Mouse (Mus musculus) heart, embryonic 14.5 days (tissue): ENCODE data around the gene Ccdc153. TPM values are rescaled to one million over a fixed set of nuclear protein-coding genes. Genes with fewer than 3 reads are reported as not detected.

Experiments used
- ATAC-seq: fragments of 200-750 bp; cut with Nextera tagmentation; 2 replicates; pipeline ENCODE4 v1.8.0; 2017; ENCODE audit warnings: low read depth, moderate TSS enrichment; ENCODE audit not compliant: insufficient number of reproducible peaks, insufficient read depth, low FRiP score
- H3K27ac ChIP-seq, 2 experiments: fragments of 200-500 bp in 1 of 2; fragments of 300-500 bp in 1 of 2; sonication (generic) in 1 of 2; replicated peaks in 1 of 2; 2 replicates each; pipeline ENCODE4 v1.5.1; 2012 to 2014; ENCODE audit warnings: low read depth in 2 of 2, low read length in 2 of 2, control low read depth in 1 of 2, mild to moderate bottlenecking in 1 of 2, mixed read lengths in 1 of 2; ENCODE audit not compliant: control insufficient read depth in 1 of 2, insufficient read depth in 1 of 2
- H3K27me3 ChIP-seq: fragments of 300-500 bp; sonication (generic); 2 replicates; pipeline ENCODE4 v1.6.1; 2014; ENCODE audit warnings: mild to moderate bottlenecking, low read length, control low read depth; ENCODE audit not compliant: control insufficient read depth, insufficient read depth
- H3K36me3 ChIP-seq: fragments of 300-500 bp; sonication (generic); 2 replicates; pipeline ENCODE4 v1.6.1; 2014; ENCODE audit warnings: mild to moderate bottlenecking, control low read depth, low read length, mixed read lengths; ENCODE audit not compliant: control insufficient read depth, insufficient read depth
- H3K4me1 ChIP-seq, 2 experiments: fragments of 200-500 bp in 1 of 2; fragments of 300-500 bp in 1 of 2; sonication (generic) in 1 of 2; 2 replicates each; pipeline ENCODE4 v1.6.1; 2012 to 2014; ENCODE audit warnings: low read length in 2 of 2, control low read depth in 1 of 2, mixed read lengths in 1 of 2; ENCODE audit not compliant: control insufficient read depth in 2 of 2, insufficient read depth in 2 of 2
- H3K4me2 ChIP-seq: fragments of 300-500 bp; sonication (generic); 2 replicates; pipeline ENCODE4 v1.6.1; 2014; ENCODE audit warnings: mild to moderate bottlenecking, low read length
- H3K4me3 ChIP-seq, 2 experiments: fragments of 200-500 bp in 1 of 2; fragments of 300-500 bp in 1 of 2; sonication (generic) in 1 of 2; 2 replicates each; pipeline ENCODE4 v1.5.1; 2012 to 2014; ENCODE audit warnings: low read length in 2 of 2, mild to moderate bottlenecking in 2 of 2, control low read depth in 1 of 2, low read depth in 1 of 2, moderate library complexity in 1 of 2; ENCODE audit not compliant: control insufficient read depth in 1 of 2, insufficient read depth in 1 of 2
- H3K9ac ChIP-seq: fragments of 300-500 bp; sonication (generic); 2 replicates; pipeline ENCODE4 v1.6.1; 2014; ENCODE audit warnings: mild to moderate bottlenecking, low read length
- H3K9me3 ChIP-seq: fragments of 300-500 bp; sonication (generic); 2 replicates; pipeline ENCODE4 v1.6.1; 2016; ENCODE audit warnings: low read length, control low read depth; ENCODE audit not compliant: control insufficient read depth
- WGBS: fragments of 180-500 bp; shearing (Covaris S2); extraction: QIAGEN DNeasy Blood & Tissue Kit; methylation state at CpG from one replicate; pipeline ENCODE4 v1.1.7; 2014; 5-methylcytosine and 5-hydroxymethylcytosine counted together
- polyA plus RNA-seq: library from polyadenylated mRNA; unstranded; fragments of >200 nt; fragmentation: Nextera tagmentation; extraction: Ambion mirVana; gene quantifications from 2 replicates; pipeline ENCODE4 v1.2.1, GENCODE M21; 2014

The Ccdc153 gene
- polyA plus RNA-seq, 1 experiment from 2014 or later, result not detected

GRCm38 (mm10) chr9:44200458-44200857 lies 40.0 kb upstream of the Ccdc153 start:
- Histone ChIP-seq H3K36me3 (peaks cover 47% of the 10 kb centered on the region), H3K9ac (no peak overlapping the region), H3K4me1 (no peaks in the 10 kb centered on the region), H3K4me2 (no peak overlapping the region), H3K27me3 (no peaks in the 10 kb centered on the region), H3K4me3 (no peak overlapping the region), H3K9me3 (no peaks in the 10 kb centered on the region), H3K27ac (no peak overlapping the region)
- 71% methylated on average over 3 of the region's 3 CpGs for WGBS
- no peak for ATAC-seq

- Histone ChIP-seq H3K36me3 (0 out of 2 replicates have a peak, but pooled peaks cover 3% of the 10 kb centered on the region), H3K27me3 (no peaks in the 10 kb centered on the region), H3K4me1 (no peaks in the 10 kb centered on the region), H3K9me3 (0 out of 2 replicates have a peak, but pooled peaks cover 5% of the 10 kb centered on the region), H3K27ac (no peak overlapping the region), H3K9ac (no peak overlapping the region), H3K4me3 (no peak overlapping the region), H3K4me2 (no peak overlapping the region)
- ATAC-seq, result no peak
- 91% methylated on average over 2 of the region's 2 CpGs for WGBS
Observed at GRCm38 (mm10) chr9:44207840-44208239, 32.6 kb upstream of the Ccdc153 start.

- Histone ChIP-seq H3K9ac (no peak overlapping the region), H3K27me3 (no peaks in the 10 kb centered on the region), H3K9me3 (0 out of 2 replicates have a peak, but pooled peaks cover 5% of the 10 kb centered on the region), H3K27ac (no peak overlapping the region), H3K36me3 (0 out of 2 replicates have a peak, but pooled peaks cover under 1% of the 10 kb centered on the region), H3K4me2 (no peak overlapping the region), H3K4me3 (no peak overlapping the region), H3K4me1 (no peaks in the 10 kb centered on the region)
- 92% methylated on average over 4 of the region's 4 CpGs for WGBS
- no peak for ATAC-seq
Observed at GRCm38 (mm10) chr9:44209416-44209815, 31.1 kb upstream of the Ccdc153 start.

- H3K27me3 ChIP-seq, result no peaks in the 10 kb centered on the region
- WGBS, result 91% methylated on average over 4 of the region's 4 CpGs
- H3K4me2 ChIP-seq, result no peak overlapping the region
- no peak overlapping the region for H3K4me3 ChIP-seq
- no peaks in the 10 kb centered on the region for H3K36me3 ChIP-seq
- H3K27ac ChIP-seq, result no peak overlapping the region
- H3K4me1 ChIP-seq, result no peaks in the 10 kb centered on the region
- H3K9ac ChIP-seq, result no peak overlapping the region
- ATAC-seq, result no peak
- H3K9me3 ChIP-seq, result 0 out of 2 replicates have a peak, but pooled peaks cover 5% of the 10 kb centered on the region
Observed at GRCm38 (mm10) chr9:44212406-44212805, 28.1 kb upstream of the Ccdc153 start.

GRCm38 (mm10) chr9:44213538-44213937 lies 26.9 kb upstream of the Ccdc153 start:
- no peak for ATAC-seq
- WGBS, result 96% methylated on average over 14 of the region's 14 CpGs

GRCm38 (mm10) chr9:44225993-44226392 lies 14.5 kb upstream of the Ccdc153 start:
- H3K27me3 ChIP-seq, result no peaks in the 10 kb centered on the region
- no peaks in the 10 kb centered on the region for H3K9me3 ChIP-seq
- H3K9ac ChIP-seq, result no peak overlapping the region
- no peak overlapping the region for H3K4me2 ChIP-seq
- H3K36me3 ChIP-seq, result 0 out of 2 replicates have a peak, but pooled peaks cover 6% of the 10 kb centered on the region
- no peak overlapping the region for H3K27ac ChIP-seq
- 31% methylated on average over 6 of the region's 6 CpGs for WGBS
- no peak overlapping the region for H3K4me3 ChIP-seq
- peaks cover 3 to 25% of the 10 kb centered on the region in 2 experiments for H3K4me1 ChIP-seq
- ATAC-seq, result no peak

More at GRCm38 (mm10) chr9:44213538-44213937, 26.9 kb upstream of the Ccdc153 start:
- no peaks in the 10 kb centered on the region for H3K4me1 ChIP-seq
- H3K9me3 ChIP-seq, result 0 out of 2 replicates have a peak, but pooled peaks cover 5% of the 10 kb centered on the region
- no peak overlapping the region for H3K9ac ChIP-seq
- no peak overlapping the region for H3K4me3 ChIP-seq
- no peaks in the 10 kb centered on the region for H3K27me3 ChIP-seq
- H3K27ac ChIP-seq, result no peak overlapping the region
- H3K4me2 ChIP-seq, result no peak overlapping the region
- no peaks in the 10 kb centered on the region for H3K36me3 ChIP-seq

GRCm38 (mm10) chr9:44231609-44232008 lies 8.9 kb upstream of the Ccdc153 start:
- Histone ChIP-seq H3K36me3 (0 out of 2 replicates have a peak, but pooled peaks cover 6% of the 10 kb centered on the region), H3K27ac (no peak overlapping the region), H3K4me3 (peak overlapping the region in 1 of 2 experiments; percentile 78; a peak in 1 of 4 replicates), H3K9me3 (no peaks in the 10 kb centered on the region), H3K4me2 (peak overlapping the region; percentile 82; the same call in 1 of the 2 replicates), H3K27me3 (no peaks in the 10 kb centered on the region), H3K9ac (peak overlapping the region; percentile 90), H3K4me1 (peaks cover 5 to 30% of the 10 kb centered on the region in 2 experiments)
- no peak for ATAC-seq
